Mouse (Mus musculus): ENCODE measurements at regions not wholly inside any gene's neighbourhood (a gene's known extent, or its start where the extent isn't known, plus 50 kb on each side); places are given as distances from the start of the nearest gene placed in this dataset.

DNA sequence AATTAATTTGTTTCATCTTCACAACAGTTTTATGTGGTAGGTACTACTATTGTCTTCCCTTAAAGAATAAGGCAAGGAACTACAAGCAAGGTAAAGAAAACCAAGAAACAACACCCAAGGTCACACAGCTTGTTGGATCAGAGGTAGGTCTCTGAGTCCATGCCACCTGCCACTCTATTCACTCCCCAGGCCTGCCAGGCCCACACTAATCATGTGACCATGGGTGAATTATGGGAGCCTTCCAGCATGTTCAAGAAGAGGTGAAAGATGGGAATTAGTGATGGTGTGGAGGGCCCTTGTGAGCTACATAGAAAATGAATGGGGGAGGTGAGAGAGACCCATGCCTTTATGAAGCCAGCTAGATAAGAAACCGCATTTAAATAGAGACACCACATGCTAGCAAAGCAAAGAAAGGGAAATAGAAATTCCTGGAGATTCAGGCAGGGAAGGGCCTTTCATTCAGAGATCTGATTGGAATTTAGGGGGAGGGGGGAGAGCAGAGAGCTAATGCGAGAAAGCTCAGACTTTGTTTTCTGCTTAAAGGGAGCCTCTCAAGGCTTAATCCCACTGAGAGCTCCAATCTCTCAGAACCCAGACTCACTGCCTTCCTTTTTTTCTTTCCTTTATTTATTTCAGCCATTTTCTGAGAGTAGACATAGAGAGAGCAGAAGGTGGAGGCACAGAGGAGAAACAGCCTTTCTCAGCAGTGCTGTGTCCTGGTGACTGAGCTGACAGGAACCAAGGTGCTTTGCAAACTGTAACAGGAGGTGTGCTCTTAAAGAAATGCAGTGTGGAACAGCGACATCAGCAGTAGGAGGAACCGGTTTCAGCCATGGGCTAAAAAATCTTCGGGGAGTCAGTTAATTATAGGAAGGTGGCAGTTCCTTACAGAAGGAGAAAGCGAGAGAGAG is 160.0 kb downstream of the Spata19 start:
- DNase-seq (ENCODE audit: low read depth, low spot score) = peak; percentile 67

DNA sequence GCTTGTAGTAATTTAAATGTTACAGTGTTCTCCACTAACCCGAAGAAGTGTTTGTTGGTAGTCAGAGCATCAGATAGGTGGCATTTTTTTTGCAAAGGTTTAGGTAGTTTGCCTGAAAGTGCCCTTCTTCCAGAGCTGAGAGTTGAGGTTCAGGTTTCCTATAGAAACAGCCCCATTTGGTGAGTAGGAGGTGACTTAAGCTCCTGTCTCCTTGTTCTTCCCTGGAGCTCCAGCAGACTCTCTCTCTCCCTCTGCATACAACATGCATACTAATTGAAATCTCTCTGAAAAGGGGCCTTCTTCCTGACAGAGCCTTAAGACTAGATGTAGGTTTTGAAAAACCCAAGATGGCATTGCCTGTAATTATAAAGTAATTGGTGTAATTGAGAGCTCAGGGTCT is 161.3 kb downstream of the Spata19 start:
- DNase-seq (ENCODE audit: low read depth, low spot score) = peak; percentile 77

DNA sequence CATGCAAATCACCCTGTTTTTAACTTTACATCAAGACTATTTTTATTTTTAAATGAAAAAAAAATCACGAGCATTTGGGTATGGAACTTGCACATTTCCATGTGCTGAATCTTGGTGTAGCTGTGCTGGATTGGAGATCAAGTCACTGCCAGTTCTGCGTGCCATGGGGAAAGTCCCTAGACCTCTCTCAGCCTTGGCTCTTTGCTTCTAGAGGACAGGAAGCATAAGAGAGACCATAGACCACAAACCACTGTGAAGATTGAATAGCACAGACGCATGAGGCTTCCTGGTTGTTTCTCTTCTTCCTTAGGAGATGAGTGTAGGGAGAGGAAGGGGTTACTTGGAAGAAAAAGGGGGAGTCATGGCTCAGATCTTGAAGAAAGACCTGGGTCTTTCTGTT is 161.7 kb downstream of the Spata19 start:
- DNase-seq (ENCODE audit: low read depth, low spot score) = peak; percentile 7

DNA sequence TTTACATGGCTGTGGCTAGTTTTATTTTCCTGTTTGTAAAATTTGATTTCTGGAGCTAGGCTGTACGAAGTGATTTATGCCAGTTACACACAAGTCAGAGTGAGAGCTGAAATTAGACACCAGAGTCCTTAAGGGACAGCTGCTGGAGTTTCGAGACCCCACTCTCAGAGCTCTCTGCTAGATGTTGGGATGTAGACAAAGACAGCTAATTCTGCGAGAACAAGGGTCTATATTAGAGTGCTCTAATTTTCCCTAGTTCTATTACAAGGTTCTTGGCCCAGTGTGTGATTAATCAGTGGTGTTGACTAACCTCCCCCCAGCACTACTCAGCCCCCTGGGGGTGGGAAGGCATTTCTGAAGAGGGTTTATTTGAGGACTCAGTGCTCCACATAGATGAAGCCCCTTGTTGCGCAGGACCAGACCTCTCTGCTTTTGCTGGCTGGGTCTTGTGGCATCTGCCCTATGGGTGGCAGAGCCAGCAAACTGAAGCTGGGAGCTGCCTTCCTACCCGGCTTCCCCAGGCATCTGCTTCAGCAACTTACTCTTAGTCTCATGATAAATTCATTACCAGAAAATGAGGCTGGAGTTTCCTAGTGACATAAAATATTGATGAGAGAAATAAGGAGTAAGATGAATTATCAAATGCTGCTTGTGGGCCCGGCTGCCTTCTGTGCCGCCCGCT is 171.9 kb downstream of the Spata19 start:
- DNase-seq (ENCODE audit: low read depth, low spot score) = peak; percentile 27

- DNase-seq (ENCODE audit: low read depth, low spot score) = peak; percentile 6
These were observed 172.4 kb downstream of the Spata19 start for GRCm38 (mm10) chr9:27569054-27569387.

DNA sequence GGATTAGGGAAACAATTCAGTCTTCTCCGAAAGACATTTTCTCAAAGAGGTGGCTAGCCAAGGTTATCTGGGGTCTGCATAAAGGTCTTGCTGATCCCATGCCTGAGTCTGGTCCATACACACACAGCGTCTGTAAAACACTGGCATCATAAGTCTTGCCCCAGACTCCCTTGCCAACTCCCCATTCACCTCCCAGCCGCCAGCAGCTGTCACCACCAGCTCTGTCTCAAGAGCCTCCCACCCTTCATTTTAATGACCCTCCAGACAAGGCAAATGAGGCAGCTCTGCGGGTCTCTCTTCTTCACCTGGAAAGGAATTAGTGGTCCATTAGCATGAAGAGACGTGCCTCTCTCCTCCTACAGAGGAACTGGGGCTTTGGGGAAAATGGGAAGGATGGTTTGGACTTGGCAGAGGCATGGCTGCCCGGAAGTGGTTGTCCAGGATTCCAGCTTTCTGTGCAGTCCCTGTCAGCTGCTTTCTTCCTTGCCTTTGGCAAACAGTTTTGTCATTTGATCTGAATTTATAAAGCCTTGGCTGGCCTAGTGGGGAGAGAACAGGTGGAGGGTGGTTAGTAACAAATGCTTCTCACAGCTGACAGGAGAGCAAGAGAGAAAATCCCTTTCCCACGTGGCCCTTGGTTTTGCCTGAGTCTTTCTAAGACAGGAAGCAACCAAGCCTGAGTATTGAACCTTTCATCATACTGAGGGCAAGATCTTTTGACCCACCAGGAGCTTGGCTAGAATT is 173.3 kb upstream of the Opcml start:
- peak; percentile 33 for DNase-seq (ENCODE audit: low read depth, low spot score)

DNA sequence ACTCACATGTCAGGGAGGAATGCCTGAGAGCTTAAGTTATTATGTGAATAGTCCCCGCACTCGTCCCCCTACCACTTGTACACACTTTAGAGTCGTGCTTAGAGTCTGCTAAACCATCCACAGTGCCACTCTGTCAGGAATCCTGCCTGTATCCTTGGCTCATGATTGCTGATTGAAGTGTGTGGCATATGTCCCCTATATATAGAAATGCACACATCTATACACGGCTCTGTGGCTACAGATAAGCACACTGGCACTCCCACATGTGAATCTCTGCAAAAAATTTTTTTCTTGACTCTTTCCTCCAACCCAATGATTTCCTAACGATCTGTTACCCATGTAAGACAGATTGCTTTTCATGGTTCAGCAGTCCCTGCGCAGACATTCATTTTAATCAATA is 155.7 kb upstream of the Opcml start:
- DNase-seq (ENCODE audit: low read depth, low spot score) = peak; percentile 49

- no peak for DNase-seq (ENCODE audit: low read depth, low spot score)
These were observed 150.0 kb upstream of the Opcml start for GRCm38 (mm10) chr9:27640611-27641010.

DNA sequence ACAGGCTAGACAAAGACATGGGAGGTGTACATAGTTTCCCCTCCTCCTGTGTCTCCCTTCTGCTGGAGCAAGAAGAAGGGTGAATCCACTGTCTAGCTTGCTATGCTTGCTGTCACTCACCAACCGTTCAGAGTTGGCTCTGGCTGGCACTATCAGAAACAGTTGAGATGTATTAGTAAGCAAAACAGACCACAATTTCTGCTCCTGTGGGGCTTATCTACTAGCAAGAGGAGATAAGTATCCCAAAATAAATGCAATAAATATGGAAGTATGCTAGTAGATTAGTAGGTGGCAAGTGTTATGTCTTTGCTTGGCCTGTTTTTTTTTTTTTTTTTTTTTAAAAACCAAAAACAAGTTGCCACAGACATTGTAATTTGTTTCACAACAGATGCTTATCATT is 147.3 kb upstream of the Opcml start:
- no peak for DNase-seq (ENCODE audit: low read depth, low spot score)

DNA sequence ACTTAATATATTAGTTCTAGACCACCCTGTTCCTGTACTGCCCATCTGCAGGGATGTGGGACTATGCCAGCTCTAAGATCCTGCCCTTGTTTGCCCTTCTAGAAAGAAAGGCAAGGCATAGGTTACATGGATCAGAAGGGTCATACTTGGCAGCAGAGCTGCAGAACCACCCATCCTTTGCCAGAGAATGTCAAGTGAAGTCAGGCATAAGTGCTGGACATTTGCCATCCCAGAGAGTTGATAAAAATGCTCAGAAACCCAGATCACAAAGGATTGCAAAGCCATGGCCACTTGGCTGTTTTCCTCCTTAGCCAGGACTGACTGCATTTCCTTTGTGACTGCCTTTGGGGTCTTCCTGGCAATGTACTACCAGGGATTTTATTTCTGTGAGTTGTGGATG is 146.7 kb upstream of the Opcml start:
- DNase-seq (ENCODE audit: low read depth, low spot score) = no peak

GRCm38 (mm10) chr9:27645435-27645834 is 145.1 kb upstream of the Opcml start:
- DNase-seq (ENCODE audit: low read depth, low spot score) = no peak

DNA sequence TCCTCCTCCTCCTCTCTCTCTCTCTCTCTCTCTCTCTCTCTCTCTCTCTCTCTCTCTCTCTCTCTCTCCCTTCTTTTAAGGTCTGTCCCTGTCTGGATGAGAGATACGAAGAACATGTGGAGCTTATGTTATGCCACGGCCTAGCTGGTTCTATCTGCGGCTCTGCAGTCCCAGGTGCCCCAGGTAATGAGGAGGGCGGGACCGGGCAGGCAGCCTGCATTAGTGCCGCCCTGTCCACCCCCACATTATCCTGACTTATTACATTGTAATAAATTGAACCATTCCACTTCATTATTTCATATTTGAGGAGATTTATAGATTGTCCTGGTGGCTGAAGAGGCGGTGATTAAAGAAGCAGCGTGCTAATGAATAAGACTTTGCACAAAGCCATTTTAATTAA is 144.5 kb upstream of the Opcml start:
- no peak for DNase-seq (ENCODE audit: low read depth, low spot score)

GRCm38 (mm10) chr9:27646956-27647355 is 143.6 kb upstream of the Opcml start:
- DNase-seq (ENCODE audit: low read depth, low spot score) = no peak

- DNase-seq (ENCODE audit: low read depth, low spot score) = no peak
These were observed 132.6 kb upstream of the Opcml start for GRCm38 (mm10) chr9:27658001-27658400.

DNA sequence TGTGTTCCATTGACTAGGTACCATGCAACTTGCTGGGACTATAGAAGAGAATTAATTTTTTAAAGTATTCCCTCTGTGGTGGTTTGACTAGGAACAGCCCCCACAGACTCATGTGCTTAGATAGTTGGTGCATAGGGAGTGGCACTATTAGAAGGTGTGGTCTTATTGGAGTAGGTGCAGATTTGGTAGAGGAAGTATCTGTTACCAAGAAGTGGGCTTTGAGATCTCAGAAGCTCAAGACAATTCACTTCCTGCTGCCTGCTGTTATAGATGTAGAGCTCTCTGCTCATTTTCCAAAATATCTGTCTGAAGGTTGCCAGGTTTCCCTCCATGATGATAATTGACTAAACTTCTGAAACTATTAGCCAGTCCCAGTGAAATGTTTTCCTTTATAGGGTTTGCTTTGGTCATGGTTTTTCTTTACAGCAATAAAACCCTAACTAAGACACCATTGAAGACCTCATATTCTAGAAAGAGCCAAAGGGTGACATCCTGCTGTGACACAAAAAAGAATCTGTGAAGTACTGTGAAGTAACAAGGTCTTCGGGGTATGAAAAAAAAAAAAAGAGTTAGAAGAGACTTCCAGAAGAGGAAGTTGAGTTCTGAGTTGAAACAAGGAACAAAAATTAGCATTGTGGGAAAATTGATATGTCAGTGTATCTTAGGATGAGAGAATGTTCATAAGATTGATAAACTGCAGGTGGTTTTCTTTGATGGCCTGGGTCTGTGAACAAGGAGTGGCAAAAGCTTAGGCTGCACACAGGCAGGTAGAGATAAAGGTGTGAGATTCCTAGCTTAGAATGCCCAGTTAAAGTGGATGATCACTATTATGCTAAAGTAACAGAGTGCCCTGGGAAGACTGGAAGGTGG is 128.9 kb upstream of the Opcml start:
- DNase-seq (ENCODE audit: low read depth, low spot score) = no peak

- no peak for DNase-seq (ENCODE audit: low read depth, low spot score)
These were observed 127.3 kb upstream of the Opcml start for GRCm38 (mm10) chr9:27663230-27663629.

- peak; percentile 41 for DNase-seq (ENCODE audit: low read depth, low spot score)
These were observed 124.9 kb upstream of the Opcml start for GRCm38 (mm10) chr9:27665659-27666058.

GRCm38 (mm10) chr9:27670032-27670740 is 120.4 kb upstream of the Opcml start:
- DNase-seq (ENCODE audit: low read depth, low spot score) = no peak

- DNase-seq (ENCODE audit: low read depth, low spot score) = no peak
These were observed 105.2 kb upstream of the Opcml start for GRCm38 (mm10) chr9:27685325-27685724.

- peak; percentile 50 for DNase-seq (ENCODE audit: low read depth, low spot score)
These were observed 99.0 kb upstream of the Opcml start for GRCm38 (mm10) chr9:27691616-27692015.

DNA sequence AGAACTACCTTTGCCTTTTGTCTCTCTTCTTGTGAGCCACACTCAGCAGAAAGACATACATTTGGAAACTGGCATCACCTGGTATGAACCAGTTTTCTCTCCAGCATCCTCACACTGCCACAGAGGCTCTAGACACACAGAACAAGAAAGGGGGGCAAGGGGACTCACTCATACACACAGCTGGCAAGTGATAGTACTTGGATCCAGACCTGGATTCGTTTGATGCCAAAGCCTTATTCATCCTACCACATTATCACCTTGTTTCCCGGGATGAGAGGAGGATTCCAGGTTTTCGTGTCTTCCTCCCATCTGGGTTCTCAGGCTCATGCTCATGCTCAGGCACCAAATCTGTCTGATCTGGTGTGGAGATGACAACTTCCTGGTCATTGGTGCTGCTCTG is 97.8 kb upstream of the Opcml start:
- DNase-seq (ENCODE audit: low read depth, low spot score) = peak; percentile 55

Data from brain, adult 2 months (tissue).